Mouse (Mus musculus) limb, embryonic 12.5 days (tissue): ENCODE data around the gene Gm20388. TPM values are rescaled to one million over a fixed set of nuclear protein-coding genes. Genes with fewer than 3 reads are reported as not detected.

Experiments
- ATAC-seq: fragments of 200-750 bp; cut with Nextera tagmentation; 2 replicates; pipeline ENCODE4 v1.8.0; 2017; ENCODE audit warnings: low read depth, moderate TSS enrichment; ENCODE audit not compliant: insufficient number of reproducible peaks, insufficient read depth, low FRiP score, low TSS enrichment
- H3K27ac ChIP-seq: fragments of 300-500 bp; sonication (generic); 2 replicates; pipeline ENCODE4 v1.5.1; 2016; ENCODE audit warnings: mild to moderate bottlenecking, moderate library complexity
- H3K27me3 ChIP-seq: fragments of 300-500 bp; sonication (generic); 2 replicates; pipeline ENCODE4 v1.6.1; 2016; ENCODE audit warnings: mild to moderate bottlenecking, moderate library complexity
- H3K36me3 ChIP-seq: fragments of 300-500 bp; sonication (generic); 2 replicates; pipeline ENCODE4 v1.6.1; 2016; ENCODE audit warnings: mild to moderate bottlenecking, moderate library complexity
- H3K4me1 ChIP-seq: fragments of 300-500 bp; sonication (generic); replicated peaks from 2 replicates; pipeline ENCODE4 v1.6.1; 2016
- H3K4me2 ChIP-seq: fragments of 300-500 bp; sonication (generic); 2 replicates; pipeline ENCODE4 v1.6.1; 2016; ENCODE audit warnings: mild to moderate bottlenecking, moderate library complexity
- H3K4me3 ChIP-seq: fragments of 300-500 bp; sonication (generic); replicated peaks from 2 replicates; pipeline ENCODE4 v1.5.1; 2016; ENCODE audit warnings: mild to moderate bottlenecking
- H3K9ac ChIP-seq: fragments of 300-500 bp; sonication (generic); replicated peaks from 2 replicates; pipeline ENCODE4 v1.6.1; 2016; ENCODE audit warnings: mild to moderate bottlenecking, moderate library complexity
- H3K9me3 ChIP-seq: fragments of 300-500 bp; sonication (generic); 2 replicates; pipeline ENCODE4 v1.6.1; 2016; ENCODE audit warnings: mild to moderate bottlenecking, moderate library complexity
- WGBS: fragments of 180-500 bp; shearing (Covaris S2); methylation state at CpG from one replicate; pipeline ENCODE4 v1.1.7; 2016; 5-methylcytosine and 5-hydroxymethylcytosine counted together
- polyA plus RNA-seq: library from polyadenylated mRNA; unstranded; fragments of >200 nt; fragmentation: Nextera tagmentation; extraction: Ambion mirVana; gene quantifications from 2 replicates; pipeline ENCODE4 v1.2.1, GENCODE M21; 2016

Gene Gm20388
- polyA plus RNA-seq, 1 experiment from 2014 or later, result not detected

DNA sequence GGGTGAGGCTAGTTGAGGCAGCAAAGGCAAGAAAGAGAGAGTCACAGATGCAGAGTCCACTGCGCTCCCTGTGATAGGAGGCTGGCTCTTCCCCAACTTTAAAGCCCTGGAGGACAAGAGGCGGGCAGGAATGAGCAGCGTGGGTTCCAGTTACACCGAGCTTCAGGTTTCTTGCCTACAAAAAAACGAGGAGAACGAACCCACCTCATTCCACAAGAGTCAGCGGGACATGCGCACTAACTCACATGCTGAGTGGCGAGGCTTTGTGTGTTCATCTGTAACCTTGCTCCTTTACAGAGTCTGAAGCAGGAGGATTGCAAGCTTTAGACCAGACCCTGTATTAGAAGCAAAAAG is 2748.1 kb downstream of the Gm20388 start:
- no peak for ATAC-seq
- no peak overlapping the region for H3K4me3 ChIP-seq
- peak overlapping the region; percentile 89 for H3K27ac ChIP-seq
- H3K9me3 ChIP-seq, result no peaks in the 10 kb centered on the region
- WGBS, result 18% methylated on average over 9 of the region's 9 CpGs
- H3K36me3 ChIP-seq, result no peaks in the 10 kb centered on the region
- H3K27me3 ChIP-seq, result no peaks in the 10 kb centered on the region
- H3K9ac ChIP-seq, result no peak overlapping the region; the same call in 1 of the 2 replicates
- H3K4me2 ChIP-seq, result peak overlapping the region; percentile 41
- H3K4me1 ChIP-seq, result peaks cover 82% of the 10 kb centered on the region

GRCm38 (mm10) chr8:122660022-122660421 is 2749.4 kb downstream of the Gm20388 start:
- H3K9me3 ChIP-seq, result no peaks in the 10 kb centered on the region
- 0 out of 2 replicates have a peak overlapping the region, but pooled peaks have one; percentile 89 for H3K27ac ChIP-seq
- no peak overlapping the region for H3K9ac ChIP-seq
- no peaks in the 10 kb centered on the region for H3K36me3 ChIP-seq
- peaks cover 90% of the 10 kb centered on the region for H3K4me1 ChIP-seq
- no peak overlapping the region for H3K4me3 ChIP-seq
- no peak for ATAC-seq
- 83% methylated on average over 2 of the region's 2 CpGs for WGBS
- H3K27me3 ChIP-seq, result no peaks in the 10 kb centered on the region
- no peak overlapping the region for H3K4me2 ChIP-seq

DNA sequence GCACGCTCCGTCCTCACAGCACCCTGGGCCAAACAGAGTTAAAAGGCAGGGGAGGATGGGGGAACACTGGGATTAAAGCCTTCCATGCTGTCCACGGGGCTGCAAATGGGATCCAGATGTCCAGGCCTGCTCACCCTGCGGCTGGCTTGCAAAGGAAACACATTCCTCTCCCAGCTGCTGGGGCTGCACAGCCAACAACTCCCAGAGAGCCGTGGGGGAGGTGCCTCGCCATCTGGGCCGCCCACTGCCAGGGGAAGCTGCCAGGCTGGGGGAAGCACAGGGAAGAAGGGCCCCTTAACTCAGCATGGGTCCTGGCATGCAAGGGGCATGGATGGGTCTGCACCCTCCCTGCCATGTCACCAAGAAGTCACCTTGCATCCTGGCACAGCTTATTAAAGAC is 2750.5 kb downstream of the Gm20388 start:
- under 1% methylated on average over 7 of the region's 7 CpGs for WGBS
- no peak overlapping the region for H3K4me3 ChIP-seq
- peaks cover 94% of the 10 kb centered on the region for H3K4me1 ChIP-seq
- no peaks in the 10 kb centered on the region for H3K27me3 ChIP-seq
- H3K9me3 ChIP-seq, result no peaks in the 10 kb centered on the region
- ATAC-seq, result peak; percentile 58
- H3K36me3 ChIP-seq, result no peaks in the 10 kb centered on the region
- peak overlapping the region; percentile 37 for H3K4me2 ChIP-seq
- H3K9ac ChIP-seq, result no peak overlapping the region
- H3K27ac ChIP-seq, result peak overlapping the region; percentile 87

DNA sequence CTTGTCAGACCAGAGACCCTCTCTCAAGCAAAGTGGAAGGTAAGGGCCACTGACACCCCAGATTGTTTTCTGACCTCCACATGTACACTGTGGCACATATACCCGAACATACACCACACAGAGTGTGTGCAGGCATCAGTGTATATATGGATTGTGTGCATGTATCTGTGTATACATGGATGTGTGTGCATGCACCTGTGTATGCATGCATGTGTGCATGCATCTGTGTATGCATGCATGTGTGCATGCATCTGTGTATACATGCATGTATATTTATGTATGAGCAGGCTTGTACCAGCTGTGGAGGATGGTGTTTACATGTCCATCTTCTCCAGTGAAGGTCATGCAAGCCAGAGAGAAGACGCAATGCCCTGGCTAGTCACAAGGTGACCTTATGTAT is 2751.3 kb downstream of the Gm20388 start:
- H3K9ac ChIP-seq, result no peak overlapping the region
- H3K27ac ChIP-seq, result no peak overlapping the region; the same call in 1 of the 2 replicates
- H3K4me3 ChIP-seq, result no peak overlapping the region
- H3K36me3 ChIP-seq, result no peaks in the 10 kb centered on the region
- ATAC-seq, result no peak
- no peak overlapping the region for H3K4me2 ChIP-seq
- 71% methylated on average over 2 of the region's 2 CpGs for WGBS
- H3K9me3 ChIP-seq, result no peaks in the 10 kb centered on the region
- no peaks in the 10 kb centered on the region for H3K27me3 ChIP-seq
- H3K4me1 ChIP-seq, result peaks cover 100% of the 10 kb centered on the region

- Histone ChIP-seq H3K4me2 (no peak overlapping the region), H3K9me3 (no peaks in the 10 kb centered on the region), H3K9ac (no peak overlapping the region), H3K36me3 (no peaks in the 10 kb centered on the region), H3K4me3 (no peak overlapping the region), H3K27ac (no peak overlapping the region), H3K27me3 (no peaks in the 10 kb centered on the region), H3K4me1 (peaks cover 94% of the 10 kb centered on the region)
- no peak for ATAC-seq
- WGBS, result 73% methylated on average over 3 of the region's 3 CpGs
These were observed 2752.5 kb downstream of the Gm20388 start for GRCm38 (mm10) chr8:122663106-122663505.

GRCm38 (mm10) chr8:122663670-122664069 is 2753.0 kb downstream of the Gm20388 start:
- Histone ChIP-seq H3K4me1 (peaks cover 89% of the 10 kb centered on the region), H3K36me3 (no peaks in the 10 kb centered on the region), H3K4me3 (no peak overlapping the region), H3K4me2 (no peak overlapping the region), H3K27ac (no peak overlapping the region), H3K9ac (no peak overlapping the region), H3K9me3 (no peaks in the 10 kb centered on the region), H3K27me3 (no peaks in the 10 kb centered on the region)
- 36% methylated on average over 5 of the region's 5 CpGs for WGBS
- no peak for ATAC-seq

DNA sequence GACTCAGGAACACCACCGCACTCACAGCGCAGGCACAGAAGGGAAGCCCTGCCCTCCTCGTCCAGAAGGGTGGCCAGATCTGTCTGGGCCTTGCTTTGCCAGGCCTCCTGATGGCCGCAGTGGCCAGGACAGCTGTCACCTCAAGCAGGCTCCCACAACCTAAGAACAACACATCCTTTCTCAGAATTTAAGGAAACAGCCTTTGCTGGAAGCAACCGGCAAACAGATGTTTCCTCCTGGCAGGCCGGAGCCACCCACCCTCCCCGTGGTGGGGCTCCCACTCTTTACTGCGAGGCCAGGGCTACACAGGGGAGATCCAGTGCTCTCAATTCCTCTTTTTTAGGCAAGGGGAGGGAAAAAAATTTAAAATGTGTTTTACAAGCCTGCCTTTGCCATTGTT is 2754.6 kb downstream of the Gm20388 start:
- WGBS, result 9% methylated on average over 8 of the region's 8 CpGs

GRCm38 (mm10) chr8:122665667-122666316 is 2755.2 kb downstream of the Gm20388 start:
- H3K4me1 ChIP-seq, result peaks cover 87% of the 10 kb centered on the region
- peak overlapping the region; percentile 88 for H3K27ac ChIP-seq
- no peak for ATAC-seq
- H3K36me3 ChIP-seq, result no peaks in the 10 kb centered on the region
- no peaks in the 10 kb centered on the region for H3K9me3 ChIP-seq
- no peak overlapping the region for H3K9ac ChIP-seq
- H3K4me2 ChIP-seq, result peak overlapping the region; percentile 35
- 47% methylated on average over 12 of the region's 14 CpGs for WGBS
- H3K4me3 ChIP-seq, result no peak overlapping the region
- H3K27me3 ChIP-seq, result peaks cover 11% of the 10 kb centered on the region

More for the DNA sequence above, 2754.6 kb downstream of the Gm20388 start:
- no peaks in the 10 kb centered on the region for H3K9me3 ChIP-seq
- H3K27me3 ChIP-seq, result peaks cover 5% of the 10 kb centered on the region
- H3K27ac ChIP-seq, result peak overlapping the region; percentile 88
- peak; percentile 45; the same call in 1 of the 2 replicates for ATAC-seq
- H3K9ac ChIP-seq, result no peak overlapping the region
- H3K36me3 ChIP-seq, result no peaks in the 10 kb centered on the region
- peak overlapping the region; percentile 35 for H3K4me2 ChIP-seq
- no peak overlapping the region for H3K4me3 ChIP-seq
- H3K4me1 ChIP-seq, result peaks cover 87% of the 10 kb centered on the region

GRCm38 (mm10) chr8:122666338-122666764 is 2755.7 kb downstream of the Gm20388 start:
- H3K4me1 ChIP-seq, result peaks cover 83% of the 10 kb centered on the region
- H3K36me3 ChIP-seq, result no peaks in the 10 kb centered on the region
- no peak overlapping the region for H3K9ac ChIP-seq
- H3K27me3 ChIP-seq, result peaks cover 17% of the 10 kb centered on the region
- H3K4me3 ChIP-seq, result no peak overlapping the region
- no peaks in the 10 kb centered on the region for H3K9me3 ChIP-seq
- H3K4me2 ChIP-seq, result peak overlapping the region; percentile 35; the same call in 1 of the 2 replicates
- peak overlapping the region; percentile 88 for H3K27ac ChIP-seq
- 40% methylated on average over 9 of the region's 9 CpGs for WGBS
- no peak for ATAC-seq

DNA sequence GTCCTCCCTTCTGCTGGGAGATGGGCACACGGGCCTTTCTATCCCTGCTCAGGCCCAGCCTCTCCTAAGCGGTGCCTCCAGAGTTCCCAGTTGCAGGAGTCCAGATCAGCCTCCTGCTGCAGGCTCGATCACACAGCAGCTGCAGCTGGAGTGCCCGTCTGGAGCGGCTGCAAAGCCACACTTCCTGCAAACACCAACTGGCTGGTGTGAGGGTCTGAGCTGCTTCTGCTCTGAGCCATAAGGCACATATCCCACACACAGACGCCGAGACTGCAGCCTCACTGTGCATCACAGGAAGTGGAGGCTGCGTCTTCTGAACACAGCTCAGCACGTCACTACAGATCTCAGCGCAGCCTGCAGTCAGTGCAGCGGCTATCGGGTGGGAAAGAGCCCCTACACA is 2756.2 kb downstream of the Gm20388 start:
- Histone ChIP-seq H3K9ac (no peak overlapping the region), H3K27ac (peak overlapping the region; percentile 88), H3K9me3 (no peaks in the 10 kb centered on the region), H3K27me3 (peaks cover 20% of the 10 kb centered on the region), H3K4me3 (no peak overlapping the region), H3K4me1 (peaks cover 78% of the 10 kb centered on the region), H3K36me3 (no peaks in the 10 kb centered on the region), H3K4me2 (peak overlapping the region; percentile 35; the same call in 1 of the 2 replicates)
- WGBS, result 33% methylated on average over 12 of the region's 12 CpGs
- no peak for ATAC-seq

DNA sequence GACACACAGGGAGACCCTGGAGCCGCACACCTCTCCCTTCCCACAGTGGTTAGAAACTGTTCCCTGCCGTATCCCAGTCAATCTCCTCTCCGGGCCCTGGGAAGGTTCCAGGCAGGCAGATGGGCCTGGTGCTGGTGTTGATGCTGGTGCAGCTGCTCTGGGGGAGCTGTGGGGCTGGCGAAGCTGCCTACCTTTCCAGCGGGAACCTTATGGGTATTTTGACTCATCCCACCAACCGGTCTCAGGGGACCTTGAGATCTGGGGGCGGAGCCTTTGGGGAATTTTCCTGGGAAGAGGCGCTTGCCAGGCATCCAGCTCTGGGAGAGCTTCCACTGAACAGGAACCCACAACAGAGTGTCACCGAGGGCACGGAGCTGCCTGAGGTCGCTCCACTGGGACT is 2757.2 kb downstream of the Gm20388 start:
- no peak for ATAC-seq
- peaks cover 24% of the 10 kb centered on the region for H3K27me3 ChIP-seq
- no peak overlapping the region for H3K4me2 ChIP-seq
- H3K36me3 ChIP-seq, result no peaks in the 10 kb centered on the region
- H3K4me1 ChIP-seq, result peaks cover 68% of the 10 kb centered on the region
- no peaks in the 10 kb centered on the region for H3K9me3 ChIP-seq
- no peak overlapping the region for H3K4me3 ChIP-seq
- H3K27ac ChIP-seq, result no peak overlapping the region
- WGBS, result 78% methylated on average over 11 of the region's 11 CpGs
- no peak overlapping the region for H3K9ac ChIP-seq

- H3K4me1 ChIP-seq, result peaks cover 63% of the 10 kb centered on the region
- peaks cover 34% of the 10 kb centered on the region for H3K27me3 ChIP-seq
- no peak for ATAC-seq
- no peak overlapping the region for H3K9ac ChIP-seq
- WGBS, result 50% methylated on average over 5 of the region's 5 CpGs
- H3K4me3 ChIP-seq, result no peak overlapping the region
- no peak overlapping the region for H3K4me2 ChIP-seq
- H3K27ac ChIP-seq, result no peak overlapping the region
- no peaks in the 10 kb centered on the region for H3K36me3 ChIP-seq
- no peaks in the 10 kb centered on the region for H3K9me3 ChIP-seq
These were observed 2758.7 kb downstream of the Gm20388 start for GRCm38 (mm10) chr8:122669370-122669769.
